Mouse (Mus musculus): ENCODE data around the gene Gm1527. TPM values are rescaled to one million over a fixed set of nuclear protein-coding genes. Genes with fewer than 3 reads are reported as not detected.

Gm1527 gene
- polyA plus RNA-seq (2015; fragmentation: Nextera tagmentation; extraction: Ambion mirVana) = not detected in 2 replicates

GRCm38 (mm10) chr3:28892317-28892716 lies at the start of gene Gm1527:
TSS of gene Gm1527 (plus strand) at chr3:28892617.

Other genes starting within 250 kb of the Gm1527 start
- 0.22 TPM in 1 of 2 replicates, not detected in the other for gene Slc2a2, start 194.7 kb upstream of the Gm1527 start, polyA plus RNA-seq (2015; fragmentation: Nextera tagmentation; extraction: Ambion mirVana)
- gene Eif5a2, start 111.3 kb upstream of the Gm1527 start, polyA plus RNA-seq (2015; fragmentation: Nextera tagmentation; extraction: Ambion mirVana) = 2.1 and 3.3 TPM in 2 replicates
- gene Rpl22l1, start 87.2 kb upstream of the Gm1527 start, polyA plus RNA-seq (2015; fragmentation: Nextera tagmentation; extraction: Ambion mirVana) = 305 and 390 TPM in 2 replicates
- 0.24 and 0.60 TPM in 2 replicates for gene Egfem1, start 189.4 kb downstream of the Gm1527 start, polyA plus RNA-seq (2015; fragmentation: Nextera tagmentation; extraction: Ambion mirVana)

All from urinary bladder, postnatal 0 days (tissue).